Mouse (Mus musculus) bone marrow, adult 2 months (tissue): ENCODE measurements at regions not wholly inside any gene's neighbourhood (a gene's known extent, or its start where the extent isn't known, plus 50 kb on each side); places are given as distances from the start of the nearest gene placed in this dataset.

Experiments
- CTCF ChIP-seq: fragments of 200-500 bp; IDR thresholded peaks from 2 replicates; pipeline ENCODE4 v1.5.1; 2011; ENCODE audit warnings: low read length, control low read depth; ENCODE audit not compliant: control insufficient read depth, insufficient read depth
- POLR2A ChIP-seq: fragments of 200-500 bp; IDR thresholded peaks from 2 replicates; pipeline ENCODE4 v1.6.1; 2011; ENCODE audit warnings: low read depth, mild to moderate bottlenecking, control low read depth, low read length, borderline replicate concordance; ENCODE audit not compliant: control insufficient read depth

DNA sequence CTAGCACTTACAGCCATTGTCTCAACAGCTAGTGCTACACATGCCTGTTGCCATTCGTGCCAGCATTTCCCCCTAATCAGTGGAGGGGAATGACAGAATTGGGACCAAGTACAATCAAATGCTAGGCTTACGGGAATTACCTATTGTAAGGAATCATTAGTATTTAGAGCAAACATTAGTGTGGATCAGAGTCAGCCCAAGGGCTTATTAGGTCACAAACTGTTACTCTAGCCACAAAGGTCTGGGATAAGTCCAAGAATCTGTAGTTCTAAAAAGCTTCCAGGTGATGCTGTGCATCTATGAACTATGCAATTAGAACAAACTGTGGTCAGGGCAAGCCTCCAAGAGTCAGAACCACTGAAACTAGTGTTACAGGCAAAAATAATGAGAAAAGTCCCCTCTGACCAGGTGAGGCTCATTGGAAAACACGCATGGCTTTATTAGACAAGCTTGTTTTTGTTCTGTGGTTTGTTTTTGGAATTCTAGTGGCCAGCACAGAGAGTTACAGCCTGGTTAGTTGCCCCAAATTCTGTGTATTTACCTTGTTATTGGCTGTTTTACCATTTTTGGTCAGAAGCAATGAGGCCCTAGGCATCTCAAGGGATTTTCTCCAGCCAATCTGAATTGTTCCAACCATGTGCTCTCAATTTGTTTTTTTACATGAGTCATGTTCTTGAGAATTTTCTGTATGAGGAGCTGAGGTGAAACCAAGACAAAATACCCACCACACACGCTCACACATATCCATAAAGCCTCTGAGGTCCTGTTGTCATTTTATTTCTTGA lies 319.0 kb upstream of the Ube2e3 start:
- TF ChIP-seq POLR2A: no peak
- no peak for TF ChIP-seq CTCF
